Mouse (Mus musculus) MEL (cell line): ENCODE measurements around the gene Fer.

Experiments used
- CTCF ChIP-seq, 3 experiments: IDR thresholded peaks in 2 of 3; conservative IDR thresholded peaks in 1 of 3; 2 replicates each; pipeline ENCODE4 v1.5.1; 2011 to 2012; ENCODE audit warnings: low read length in 3 of 3, low read depth in 2 of 3, mild to moderate bottlenecking in 2 of 3, improper control_type of control experiment in 1 of 3, inconsistent platforms in 1 of 3, mixed read lengths in 1 of 3, moderate library complexity in 1 of 3; ENCODE audit not compliant: control insufficient read depth in 1 of 3, insufficient read depth in 1 of 3, poor library complexity in 1 of 3, severe bottlenecking in 1 of 3
- EP300 ChIP-seq, 2 experiments: IDR thresholded peaks; 2 replicates each; pipeline ENCODE4 v1.6.1; 2011; ENCODE audit warnings: improper control_type of control experiment in 2 of 2, low read length in 2 of 2, low read depth in 1 of 2, mild to moderate bottlenecking in 1 of 2
- GATA1 ChIP-seq: IDR thresholded peaks from 2 replicates; pipeline ENCODE4 v1.6.1; 2011; ENCODE audit warnings: low read depth, low read length, improper control_type of control experiment
- MAFK ChIP-seq: IDR thresholded peaks from 2 replicates; pipeline ENCODE4 v1.6.1; 2011; ENCODE audit warnings: low read depth, mild to moderate bottlenecking, low read length, improper control_type of control experiment, borderline replicate concordance
- MAX ChIP-seq: IDR thresholded peaks from 2 replicates; pipeline ENCODE4 v1.6.1; 2011; ENCODE audit warnings: low read length, improper control_type of control experiment
- POLR2A ChIP-seq, 2 experiments: IDR thresholded peaks; 2 replicates each; pipeline ENCODE4 v1.6.1; 2011 to 2012; ENCODE audit warnings: low read length in 2 of 2, mild to moderate bottlenecking in 2 of 2, control low read depth in 1 of 2, improper control_type of control experiment in 1 of 2, low read depth in 1 of 2, moderate library complexity in 1 of 2; ENCODE audit not compliant: control insufficient read depth in 1 of 2, insufficient read depth in 1 of 2, poor library complexity in 1 of 2
- POLR2AphosphoS2 ChIP-seq: IDR thresholded peaks from 2 replicates; pipeline ENCODE4 v1.6.1; 2011; ENCODE audit warnings: low read length, improper control_type of control experiment
- RCOR1 ChIP-seq: IDR thresholded peaks from 2 replicates; pipeline ENCODE4 v1.6.1; 2012; ENCODE audit warnings: low read depth, mild to moderate bottlenecking, inconsistent platforms, low read length, improper control_type of control experiment

DNA sequence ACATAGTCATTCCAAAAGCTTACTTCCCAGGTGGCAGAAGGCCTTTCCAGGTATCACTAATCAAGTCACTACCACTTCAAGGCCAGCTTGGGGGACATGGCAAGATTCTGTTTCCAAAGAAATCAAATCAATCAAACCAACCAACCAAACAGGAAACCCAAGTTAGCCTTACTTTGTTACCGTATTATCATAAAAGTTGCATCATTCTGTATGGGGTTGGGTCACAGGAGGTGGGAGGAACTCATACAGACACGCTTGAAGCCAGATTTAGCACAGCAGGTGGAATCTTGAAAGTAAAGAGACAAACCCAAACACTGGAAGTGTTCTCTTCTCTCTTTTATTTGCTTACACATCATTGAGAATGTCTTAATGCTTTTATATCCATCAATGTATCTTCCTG is 125.8 kb downstream of the Fer start:
- TF ChIP-seq CTCF (IDR thresholded peaks at IDR 0.05 in 2 of 3, conservative IDR thresholded peaks at IDR 0.05 in 1 of 3; ENCODE audit: control insufficient read depth in 1 of 3, insufficient read depth in 1 of 3, low read depth in 2 of 3, low read length in 3 of 3, poor library complexity in 1 of 3, severe bottlenecking in 1 of 3): no peak
- TF ChIP-seq GATA1: no peak
- TF ChIP-seq POLR2AphosphoS2: no peak
- peak; percentile 91 for TF ChIP-seq RCOR1
- TF ChIP-seq POLR2A (IDR thresholded peaks at IDR 0.05; ENCODE audit: control insufficient read depth in 1 of 2, insufficient read depth in 1 of 2, low read depth in 1 of 2, low read length in 2 of 2, poor library complexity in 1 of 2): no peak
- TF ChIP-seq MAX: no peak
- TF ChIP-seq MAFK: no peak
- TF ChIP-seq EP300 (IDR thresholded peaks at IDR 0.05; ENCODE audit: low read depth in 1 of 2, low read length in 2 of 2): peak; percentile 37 to 55; a peak in 2 of 4 replicates
